Mouse (Mus musculus) myocyte (in vitro differentiated cells): ENCODE data around the gene Eif3l. TPM values are rescaled to one million over a fixed set of nuclear protein-coding genes. Genes with fewer than 3 reads are reported as not detected.
A peak's percentile ranks its signal among the peaks of the same experiment; 100 is the strongest.

Source experiments
- H3K27me3 ChIP-seq: one replicate; pipeline ENCODE4 v1.6.1; 2011; ENCODE audit not compliant: control insufficient read depth, insufficient read depth, insufficient read length
- H3K36me3 ChIP-seq: one replicate; pipeline ENCODE4 v1.6.1; 2011; ENCODE audit not compliant: control insufficient read depth, insufficient read depth
- H3K4me2 ChIP-seq: one replicate; pipeline ENCODE4 v1.6.1; 2011; ENCODE audit warnings: low read depth, control low read depth
- H3K4me3 ChIP-seq: one replicate; pipeline ENCODE4 v1.5.1; 2011; ENCODE audit warnings: mild to moderate bottlenecking, control low read depth, moderate library complexity
- H3K79me2 ChIP-seq: one replicate; pipeline ENCODE4 v1.6.1; 2011; ENCODE audit not compliant: control insufficient read depth, insufficient read depth
- H3ac ChIP-seq: one replicate; pipeline ENCODE4 v1.6.1; 2011; ENCODE audit not compliant: control insufficient read depth, insufficient read length
- CEBPB ChIP-seq: IDR thresholded peaks from 2 replicates; pipeline ENCODE4 v1.6.1; 2011; ENCODE audit warnings: mild to moderate bottlenecking, moderate library complexity; ENCODE audit not compliant: poor library complexity, insufficient read depth, severe bottlenecking
- E2F4 ChIP-seq: IDR thresholded peaks from one replicate; pipeline ENCODE4 v1.6.1; 2011; ENCODE audit warnings: mild to moderate bottlenecking, control low read depth, moderate library complexity; ENCODE audit not compliant: insufficient read depth
- MAX ChIP-seq: IDR thresholded peaks from one replicate; pipeline ENCODE4 v1.6.1; 2011; ENCODE audit warnings: low read depth, mild to moderate bottlenecking, control low read depth
- MYOD1 ChIP-seq, 3 experiments: IDR thresholded peaks; one replicate each; pipeline ENCODE4 v1.6.1; 2011; ENCODE audit warnings: control low read depth in 2 of 3, low read depth in 2 of 3, mild to moderate bottlenecking in 2 of 3, moderate library complexity in 1 of 3; ENCODE audit not compliant: insufficient read length in 2 of 3, control insufficient read depth in 1 of 3
- MYOG ChIP-seq, 3 experiments: IDR thresholded peaks; one replicate each; pipeline ENCODE4 v1.6.1; 2011; ENCODE audit warnings: control low read depth in 2 of 3, low read depth in 2 of 3, mild to moderate bottlenecking in 2 of 3; ENCODE audit not compliant: insufficient read length in 2 of 3, control insufficient read depth in 1 of 3, insufficient read depth in 1 of 3
- POLR2A ChIP-seq: IDR thresholded peaks from one replicate; pipeline ENCODE4 v1.6.1; 2011; ENCODE audit warnings: low read depth, mild to moderate bottlenecking, control low read depth, moderate library complexity; ENCODE audit not compliant: insufficient read length
- POLR2AphosphoS2 ChIP-seq: IDR thresholded peaks from one replicate; pipeline ENCODE4 v1.6.1; 2011; ENCODE audit warnings: low read depth, control low read depth; ENCODE audit not compliant: insufficient read length
- REST ChIP-seq: IDR thresholded peaks from one replicate; pipeline ENCODE4 v1.6.1; 2011; ENCODE audit warnings: mild to moderate bottlenecking, control low read depth, moderate library complexity; ENCODE audit not compliant: insufficient read depth, insufficient read length
- SRF ChIP-seq: IDR thresholded peaks from one replicate; pipeline ENCODE4 v1.6.1; 2011; ENCODE audit warnings: low read depth; ENCODE audit not compliant: control insufficient read depth, insufficient read length
- TCF12 ChIP-seq: IDR thresholded peaks from one replicate; pipeline ENCODE4 v1.6.1; 2011; ENCODE audit warnings: mild to moderate bottlenecking, control low read depth; ENCODE audit not compliant: poor library complexity, insufficient read depth, severe bottlenecking
- TCF3 ChIP-seq: IDR thresholded peaks from one replicate; pipeline ENCODE4 v1.6.1; 2011; ENCODE audit warnings: low read depth, control low read depth; ENCODE audit not compliant: insufficient read length
- USF1 ChIP-seq: IDR thresholded peaks from one replicate; pipeline ENCODE4 v1.6.1; 2011; ENCODE audit warnings: low read depth, mild to moderate bottlenecking, control low read depth, moderate library complexity
- polyA plus RNA-seq: library from polyadenylated mRNA; unstranded; fragments of >200 nt; fragmentation: generic; extraction: Trizol; gene quantifications from one replicate; pipeline ENCODE4 v1.2.1, GENCODE M21; 2012; ENCODE audit warnings: missing spikeins

Gene Eif3l
- polyA plus RNA-seq, 1 experiment = 315 TPM

- Histone ChIP-seq H3ac (no peak overlapping the region), H3K4me2 (no peak overlapping the region), H3K36me3 (peaks cover 11% of the 10 kb centered on the region), H3K27me3 (no peaks in the 10 kb centered on the region), H3K4me3 (no peak overlapping the region), H3K79me2 (no peaks in the 10 kb centered on the region)
- TF ChIP-seq USF1 (no peak), POLR2AphosphoS2 (peak; percentile 89)
These were observed 61.0 kb downstream of the Eif3l start for GRCm38 (mm10) chr15:79135783-79136575.

DNA sequence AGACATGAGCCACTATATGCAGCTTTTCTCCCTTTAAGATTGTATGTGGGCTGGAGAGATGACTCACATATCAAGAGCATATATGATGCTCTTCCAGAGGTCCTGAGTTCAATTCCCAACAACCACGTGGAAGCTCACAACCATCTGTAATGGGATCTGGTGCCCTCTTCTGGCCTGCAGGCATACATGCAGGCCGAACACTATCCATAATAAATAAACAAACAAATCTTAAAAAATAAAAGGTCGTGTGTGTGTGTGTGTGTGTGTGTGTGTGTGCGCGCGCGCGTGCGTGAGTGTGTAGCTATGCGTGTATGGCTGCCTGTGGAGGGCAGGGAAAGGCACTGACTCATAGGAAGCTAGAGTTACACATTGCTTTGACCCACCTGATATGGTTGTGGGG is 64.7 kb downstream of the Eif3l start:
- H3K36me3 ChIP-seq = no peaks in the 10 kb centered on the region
- no peak overlapping the region for H3K4me2 ChIP-seq
- H3ac ChIP-seq = no peak overlapping the region
- TF ChIP-seq CEBPB = no peak
- no peak for TF ChIP-seq POLR2A
- no peak for TF ChIP-seq POLR2AphosphoS2
- no peak for TF ChIP-seq SRF
- TF ChIP-seq MAX = no peak
- no peak for TF ChIP-seq MYOG (IDR thresholded peaks at IDR 0.05; ENCODE audit: control insufficient read depth in 1 of 3, insufficient read depth in 1 of 3, insufficient read length in 2 of 3, low read depth in 2 of 3)
- TF ChIP-seq TCF12 = no peak
- TF ChIP-seq E2F4 = no peak
- no peak for TF ChIP-seq MYOD1 (IDR thresholded peaks at IDR 0.05; ENCODE audit: control insufficient read depth in 1 of 3, insufficient read length in 2 of 3, low read depth in 2 of 3)
- peaks cover 21% of the 10 kb centered on the region for H3K79me2 ChIP-seq
- H3K27me3 ChIP-seq = no peaks in the 10 kb centered on the region
- H3K4me3 ChIP-seq = no peak overlapping the region

DNA sequence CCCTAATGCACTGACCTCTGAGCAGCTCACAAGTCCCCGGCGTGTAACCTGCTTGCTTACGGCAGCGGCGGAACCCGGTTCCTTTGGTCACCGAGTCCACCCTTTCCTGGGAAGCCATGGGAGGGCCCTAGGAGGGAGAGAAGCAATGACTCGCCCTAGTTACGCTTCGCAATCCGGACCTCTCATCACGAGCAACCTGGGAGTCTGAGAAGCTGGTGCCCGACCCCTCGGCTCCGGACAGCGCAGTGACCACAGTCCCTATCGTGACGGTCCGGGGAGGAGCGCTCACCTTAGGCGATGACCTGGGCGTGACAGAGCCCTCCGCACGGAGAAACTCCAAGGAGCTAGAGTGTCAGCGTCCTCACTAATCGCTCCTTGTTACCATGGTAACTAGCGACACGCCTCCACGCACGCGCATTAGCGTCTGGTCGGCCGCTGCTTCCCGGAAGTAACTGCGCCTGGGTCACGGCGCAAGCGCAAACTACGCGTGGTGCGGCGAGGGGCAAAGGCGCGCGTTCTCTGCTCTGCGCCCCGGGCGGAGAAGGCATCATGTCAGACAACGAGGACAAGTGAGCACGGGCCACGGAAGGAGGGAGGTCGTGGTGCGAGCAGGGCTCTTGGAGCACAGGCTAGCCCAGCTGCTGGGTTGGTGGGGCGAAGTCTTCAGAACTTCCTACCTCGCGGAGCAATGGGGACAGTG is 66.0 kb downstream of the Eif3l start, which contains the start of the genes Polr2f and 1700088E04Rik:
Gene Polr2f, plus strand, starts transcription at position 144 of the 700 bp plus-strand sequence.
Gene 1700088E04Rik, minus strand, starts transcription at position 388 of the 700 bp plus-strand sequence.
- Histone ChIP-seq H3K27me3 (no peaks in the 10 kb centered on the region), H3K36me3 (no peaks in the 10 kb centered on the region), H3K4me3 (peak within 1 kb of the TSS; percentile 85), H3K4me2 (peak within 1 kb of the TSS; percentile 91), H3K79me2 (peaks cover 21% of the 10 kb centered on the region), H3ac (peak within 1 kb of the TSS; percentile 38)
- TF ChIP-seq SRF = no peak
- peak; percentile 100 for TF ChIP-seq POLR2A
- TF ChIP-seq POLR2AphosphoS2 = peak; percentile 100
- no peak for TF ChIP-seq REST
- TF ChIP-seq E2F4 = peak; percentile 34
- no peak for TF ChIP-seq MAX

GRCm38 (mm10) chr15:79141566-79141917 is 66.6 kb downstream of the Eif3l start:
- peak overlapping the region; percentile 38 for H3ac ChIP-seq
- peak overlapping the region; percentile 78 for H3K4me2 ChIP-seq
- TF ChIP-seq TCF12 (no peak), USF1 (no peak), POLR2A (no peak), REST (no peak), TCF3 (no peak), POLR2AphosphoS2 (no peak), E2F4 (no peak), CEBPB (no peak), MYOD1 (IDR thresholded peaks at IDR 0.05; ENCODE audit: control insufficient read depth in 1 of 3, insufficient read length in 2 of 3, low read depth in 2 of 3) (no peak)
- peak overlapping the region; percentile 85 for H3K4me3 ChIP-seq
- no peaks in the 10 kb centered on the region for H3K36me3 ChIP-seq
- H3K79me2 ChIP-seq = peaks cover 21% of the 10 kb centered on the region
- H3K27me3 ChIP-seq = no peaks in the 10 kb centered on the region

GRCm38 (mm10) chr15:79143316-79143715 is 68.3 kb downstream of the Eif3l start:
- H3K79me2 ChIP-seq = peaks cover 21% of the 10 kb centered on the region
- peaks cover 5% of the 10 kb centered on the region for H3K36me3 ChIP-seq
- H3K4me3 ChIP-seq = no peak overlapping the region
- no peaks in the 10 kb centered on the region for H3K27me3 ChIP-seq
- no peak for TF ChIP-seq TCF12
- H3K4me2 ChIP-seq = no peak overlapping the region
- no peak overlapping the region for H3ac ChIP-seq

Other genes with a start within 250 kb of the Eif3l start
- 76.0 TPM for gene Cdc42ep1, start 232.6 kb upstream of the Eif3l start, polyA plus RNA-seq
- 2.2 TPM for gene Lgals2, start 219.7 kb upstream of the Eif3l start, polyA plus RNA-seq
- gene Gga1, start 198.0 kb upstream of the Eif3l start, polyA plus RNA-seq = 89.3 TPM
- gene Gm49510, start 175.5 kb upstream of the Eif3l start, polyA plus RNA-seq = 0.04 TPM
- gene Sh3bp1, start 175.4 kb upstream of the Eif3l start, polyA plus RNA-seq = 11.1 TPM
- gene Pdxp, start 161.3 kb upstream of the Eif3l start, polyA plus RNA-seq = 33.1 TPM
- gene Lgals1, start 148.5 kb upstream of the Eif3l start, polyA plus RNA-seq = 13,722 TPM
- gene Nol12, start 140.2 kb upstream of the Eif3l start, polyA plus RNA-seq = 101 TPM
- gene Triobp, start 127.5 kb upstream of the Eif3l start, polyA plus RNA-seq = 19.9 TPM
- gene H1f0, start 46.7 kb upstream of the Eif3l start, polyA plus RNA-seq = 423 TPM
- 0.44 TPM for gene Galr3, start 33.3 kb upstream of the Eif3l start, polyA plus RNA-seq
- gene Ankrd54, start 12.3 kb upstream of the Eif3l start, polyA plus RNA-seq = 36.1 TPM
- 18.0 TPM for gene Micall1, start 33.7 kb downstream of the Eif3l start, polyA plus RNA-seq
- gene Polr2f, start 65.8 kb downstream of the Eif3l start, polyA plus RNA-seq = 388 TPM
- 15.2 TPM for gene 1700088E04Rik, start 66.1 kb downstream of the Eif3l start, polyA plus RNA-seq
- gene Sox10, start 90.1 kb downstream of the Eif3l start, polyA plus RNA-seq = not detected
- gene Pick1, start 154.0 kb downstream of the Eif3l start, polyA plus RNA-seq = 26.0 TPM
- 0.05 TPM for gene Gm49486, start 154.2 kb downstream of the Eif3l start, polyA plus RNA-seq
- 0.25 TPM for gene Slc16a8, start 179.6 kb downstream of the Eif3l start, polyA plus RNA-seq
- 1.7 TPM for gene Baiap2l2, start 210.4 kb downstream of the Eif3l start, polyA plus RNA-seq